ENCODE assay signal across 8 mouse cellular contexts in the genomic region with DNA sequence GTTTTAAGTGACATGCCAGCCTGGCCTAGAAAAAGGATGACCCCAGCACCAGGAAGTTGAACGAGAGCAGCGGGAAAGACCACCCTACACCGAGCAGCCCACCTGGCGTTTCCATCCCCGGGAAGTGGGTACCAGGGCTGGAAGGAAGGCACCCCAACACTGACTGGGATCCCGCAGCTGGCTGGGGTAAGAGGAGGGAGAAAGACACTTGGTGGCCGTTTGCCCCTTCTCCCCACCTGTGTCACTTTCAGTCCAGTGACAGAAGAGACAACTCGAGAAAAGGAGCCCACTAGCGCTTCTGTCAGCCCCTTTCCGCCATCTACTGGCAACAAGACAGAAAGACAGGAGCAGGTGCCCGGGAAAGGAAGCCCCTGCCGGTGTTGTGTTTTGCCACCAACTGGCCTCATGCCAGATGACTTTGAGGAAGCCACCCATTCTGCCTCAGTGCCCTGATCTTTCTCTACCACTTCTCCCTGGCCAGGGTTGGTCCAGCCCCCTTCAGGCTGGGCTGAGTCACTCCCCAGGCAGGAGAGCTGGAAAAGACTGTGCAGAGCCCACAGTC. TPM values are rescaled to one million over a fixed set of nuclear protein-coding genes. Genes with fewer than 3 reads are reported as not detected.
DNase-seq lines count a peak whose midpoint lies in the region; ATAC-seq and TF ChIP-seq lines count a peak whose summit lies in the region.

A gene (plus strand): TSS at position 551 of the 562 bp plus-strand sequence.

- H3K4me3 ChIP-seq in MEL (ENCODE audit: control insufficient read depth in 1 of 2, insufficient read depth in 1 of 2, low read depth in 2 of 2, low read length in 2 of 2): peak within 1 kb of the TSS; percentile 49 to 50
- peak within 1 kb of the TSS; percentile 68 for H3K4me3 ChIP-seq in hindbrain, embryonic 10.5 days
- peak within 1 kb of the TSS; percentile 61 for H3K4me3 ChIP-seq in lung, embryonic 16.5 days (ENCODE audit: low read length)
- H3K4me3 ChIP-seq in thymus, adult 2 months (ENCODE audit: control insufficient read depth, insufficient read depth, low read length): peak within 1 kb of the TSS; percentile 69

- H3K9me3 ChIP-seq in MEL (replicated peaks; ENCODE audit: insufficient read depth, low read length): no peaks in the 10 kb centered on the region
- no peaks in the 10 kb centered on the region for H3K9me3 ChIP-seq in hindbrain, embryonic 10.5 days
- no peaks in the 10 kb centered on the region for H3K9me3 ChIP-seq in lung, embryonic 16.5 days (ENCODE audit: control insufficient read depth, low read length)

- H3K4me1 ChIP-seq in MEL (ENCODE audit: control insufficient read depth in 1 of 2, insufficient read depth in 2 of 2, low read length in 2 of 2): no peaks in the 10 kb centered on the region
- H3K4me1 ChIP-seq in hindbrain, embryonic 10.5 days (replicated peaks): peaks cover 52% of the 10 kb centered on the region
- H3K4me1 ChIP-seq in lung, embryonic 16.5 days (replicated peaks; ENCODE audit: control insufficient read depth, insufficient read depth, low read length): peaks cover 27% of the 10 kb centered on the region
- H3K4me1 ChIP-seq in thymus, adult 2 months (replicated peaks; ENCODE audit: control insufficient read depth, insufficient read depth, low read length): peaks cover 7% of the 10 kb centered on the region; the same call in 1 of the 2 replicates

- TF ChIP-seq CTCF in MEL (IDR thresholded peaks at IDR 0.05 in 2 of 3, conservative IDR thresholded peaks at IDR 0.05 in 1 of 3; ENCODE audit: control insufficient read depth in 1 of 3, insufficient read depth in 1 of 3, low read depth in 2 of 3, low read length in 3 of 3, poor library complexity in 1 of 3, severe bottlenecking in 1 of 3): peak; percentile 66 to 74 (median 72)
- peak; percentile 86; the same call in 1 of the 2 replicates for TF ChIP-seq CTCF in thymus, adult 2 months (IDR thresholded peaks at IDR 0.05; ENCODE audit: borderline replicate concordance, control insufficient read depth, extremely low read depth, insufficient read depth, low read length, poor library complexity)

- no peak within 1 kb of the TSS for H3K27ac ChIP-seq in MEL (ENCODE audit: control insufficient read depth, low read depth, low read length)
- peak within 1 kb of the TSS; percentile 87 for H3K27ac ChIP-seq in hindbrain, embryonic 10.5 days
- peak within 1 kb of the TSS; percentile 21 for H3K27ac ChIP-seq in lung, embryonic 16.5 days (ENCODE audit: low read length)
- H3K27ac ChIP-seq in thymus, adult 2 months (ENCODE audit: control insufficient read depth, insufficient read depth, low read length): no peak within 1 kb of the TSS

- peak; percentile 64 for TF ChIP-seq RAD21 in MEL (IDR thresholded peaks at IDR 0.05; ENCODE audit: low read depth, low read length)

- H3K36me3 ChIP-seq in MEL (ENCODE audit: control insufficient read depth in 1 of 2, insufficient read depth in 2 of 2, low read length in 2 of 2): no peaks in the 10 kb centered on the region
- no peaks in the 10 kb centered on the region for H3K36me3 ChIP-seq in hindbrain, embryonic 10.5 days
- no peaks in the 10 kb centered on the region for H3K36me3 ChIP-seq in lung, embryonic 16.5 days (ENCODE audit: control insufficient read depth, insufficient read depth, low read length)
- H3K36me3 ChIP-seq in thymus, adult 2 months (ENCODE audit: control insufficient read depth, insufficient read depth, low read length): no peaks in the 10 kb centered on the region

- H3K79me2 ChIP-seq in MEL (ENCODE audit: control insufficient read depth, insufficient read depth, low read length, poor library complexity): no peaks in the 10 kb centered on the region

- H3K9ac ChIP-seq in MEL (ENCODE audit: control insufficient read depth, low read depth, low read length, poor library complexity, severe bottlenecking): peak within 1 kb of the TSS; percentile 24; the same call in 1 of the 2 replicates
- H3K9ac ChIP-seq in lung, embryonic 16.5 days (ENCODE audit: low read length): peak within 1 kb of the TSS; percentile 77

- no peaks in the 10 kb centered on the region for H3K27me3 ChIP-seq in MEL (ENCODE audit: control insufficient read depth in 1 of 2, insufficient read depth in 2 of 2, low read length in 2 of 2)
- peaks cover 70% of the 10 kb centered on the region for H3K27me3 ChIP-seq in hindbrain, embryonic 10.5 days (ENCODE audit: insufficient read depth, poor library complexity, severe bottlenecking)
- peaks cover 3% of the 10 kb centered on the region; the same call in 1 of the 2 replicates for H3K27me3 ChIP-seq in lung, embryonic 16.5 days (ENCODE audit: control insufficient read depth, insufficient read depth, low read depth, low read length)
- H3K27me3 ChIP-seq in thymus, adult 2 months (ENCODE audit: control insufficient read depth, insufficient read depth, low read length): peaks cover 2% of the 10 kb centered on the region; the same call in 1 of the 2 replicates

- ATAC-seq in frontal cortex, adult (ENCODE audit: low TSS enrichment): peak; percentile 74
- ATAC-seq in lung, embryonic 16.5 days (ENCODE audit: low read depth): peak; percentile 42

- WGBS in hindbrain, embryonic 10.5 days: under 1% methylated on average over 12 of the region's 12 CpGs
- WGBS in lung, embryonic 16.5 days: under 1% methylated on average over 12 of the region's 12 CpGs
- 2% methylated on average over 12 of the region's 12 CpGs for WGBS in thymus, adult 2 months

- peak; percentile 92 for DNase-seq in MEL (ENCODE audit: low read depth, low spot score)
- DNase-seq in cerebellum, adult 18-20 months: peak; percentile 54 to 56
- peak; percentile 80 for DNase-seq in hindbrain, embryonic 10.5 days (ENCODE audit: low spot score)
- peak; percentile 45 for DNase-seq in layer of hippocampus, adult 9-10 months (ENCODE audit: low spot score)
- DNase-seq in ovary, adult 18-20 months (ENCODE audit: low spot score): peak; percentile 60
- peak; percentile 86 for DNase-seq in thymus, adult 2 months

- 0 out of 4 replicates have a peak, but pooled peaks of 1 of the 2 experiments have one; percentile 2 for TF ChIP-seq EP300 in MEL (IDR thresholded peaks at IDR 0.05; ENCODE audit: low read depth in 1 of 2, low read length in 2 of 2)

- no peak for TF ChIP-seq POLR2A in MEL (IDR thresholded peaks at IDR 0.05; ENCODE audit: control insufficient read depth in 1 of 2, insufficient read depth in 1 of 2, low read depth in 1 of 2, low read length in 2 of 2, poor library complexity in 1 of 2)
- TF ChIP-seq POLR2A in thymus, adult 2 months (IDR thresholded peaks at IDR 0.05; ENCODE audit: control insufficient read depth, extremely low read depth, insufficient read depth, low read length, poor library complexity): no peak

- peak within 1 kb of the TSS; percentile 84 for H3K4me2 ChIP-seq in lung, embryonic 16.5 days (ENCODE audit: low read depth, low read length)

TF ChIP-seq in MEL, 35 proteins besides CTCF, POLR2A, EP300 and RAD21 (continues in another document):
- no peak for TF ChIP-seq GATA1 (IDR thresholded peaks at IDR 0.05; ENCODE audit: low read depth, low read length)
- no peak for TF ChIP-seq USF2 (IDR thresholded peaks at IDR 0.05; ENCODE audit: borderline replicate concordance in 1 of 2, insufficient read depth in 1 of 2, low read depth in 1 of 2, low read length in 2 of 2)
- no peak for TF ChIP-seq MEF2A (IDR thresholded peaks at IDR 0.05; ENCODE audit: extremely low read depth, insufficient replicate concordance, low read depth, low read length, poor library complexity, severe bottlenecking)
- TF ChIP-seq USF1 (IDR thresholded peaks at IDR 0.05; ENCODE audit: low read depth, low read length): no peak
- no peak for TF ChIP-seq MAFK (IDR thresholded peaks at IDR 0.05; ENCODE audit: borderline replicate concordance, low read depth, low read length)
- no peak for TF ChIP-seq BHLHE40 (IDR thresholded peaks at IDR 0.05; ENCODE audit: borderline replicate concordance, low read depth, low read length)
- peak; percentile 66; the same call in 1 of the 2 replicates for TF ChIP-seq SIN3A (IDR thresholded peaks at IDR 0.05; ENCODE audit: low read length)
- no peak for TF ChIP-seq TAL1 (IDR thresholded peaks at IDR 0.05; ENCODE audit: low read length)
- no peak for TF ChIP-seq NRF1 (IDR thresholded peaks at IDR 0.05; ENCODE audit: insufficient read depth, low read depth, low read length, poor library complexity, severe bottlenecking)
- TF ChIP-seq CHD2 (IDR thresholded peaks at IDR 0.05; ENCODE audit: low read length): no peak
- TF ChIP-seq KAT2A (conservative IDR thresholded peaks at IDR 0.05; ENCODE audit: low read depth, low read length): no peak
- TF ChIP-seq POLR2AphosphoS5 (IDR thresholded peaks at IDR 0.05; ENCODE audit: borderline replicate concordance, low read depth, low read length): no peak
- TF ChIP-seq ZC3H11A (IDR thresholded peaks at IDR 0.05; ENCODE audit: low read depth, low read length): peak; percentile 25; the same call in 1 of the 2 replicates
- TF ChIP-seq SMC3 (IDR thresholded peaks at IDR 0.05; ENCODE audit: low read depth, low read length): peak; percentile 62
- TF ChIP-seq TBP (IDR thresholded peaks at IDR 0.05; ENCODE audit: low read depth, low read length): 0 out of 2 replicates have a peak, but pooled peaks have one; percentile 28
- no peak for TF ChIP-seq ETS1 (IDR thresholded peaks at IDR 0.05; ENCODE audit: low read depth, low read length)
- TF ChIP-seq GABPA (IDR thresholded peaks at IDR 0.05; ENCODE audit: low read depth, low read length): no peak
- no peak for TF ChIP-seq CHD1 (IDR thresholded peaks at IDR 0.05; ENCODE audit: low read depth, low read length)
- TF ChIP-seq MYB (IDR thresholded peaks at IDR 0.05; ENCODE audit: low read depth, low read length): no peak
- no peak for TF ChIP-seq UBTF (IDR thresholded peaks at IDR 0.05; ENCODE audit: borderline replicate concordance, insufficient read depth, low read depth, low read length)
- no peak for TF ChIP-seq RCOR1 (IDR thresholded peaks at IDR 0.05; ENCODE audit: low read depth, low read length)
- TF ChIP-seq NELFE (IDR thresholded peaks at IDR 0.05; ENCODE audit: low read depth, low read length): no peak
- TF ChIP-seq JUND (IDR thresholded peaks at IDR 0.05; ENCODE audit: low read depth, low read length): peak; percentile 29; the same call in 1 of the 2 replicates
- TF ChIP-seq ELF1 (IDR thresholded peaks at IDR 0.05; ENCODE audit: low read depth, low read length): no peak
- TF ChIP-seq MAX (IDR thresholded peaks at IDR 0.05; ENCODE audit: low read length): peak; percentile 28; the same call in 1 of the 2 replicates

RNA-seq across cellular contexts. Expression of the gene that starts here (rescaled TPM):
- 0.04 TPM in 1 of 2 replicates, not detected in the other for total RNA-seq in MEL (2012; rRNA removed)
- polyA plus RNA-seq in MEL (2012; ENCODE audit: insufficient read depth in 1 of 2, insufficient read length in 2 of 2, low read depth in 1 of 2, low replicate concordance in 2 of 2, missing spikeins in 1 of 2): under 1 TPM in 1 of 2 experiments, not detected in 1; 0.10 TPM
- 0.31 and 0.37 TPM in 2 replicates for polyA plus RNA-seq in hindbrain, embryonic 10.5 days (2016; fragmentation: Nextera tagmentation; extraction: Ambion mirVana)
- 0.31 and 0.64 TPM in 2 replicates for polyA plus RNA-seq in lung, embryonic 16.5 days (2015; fragmentation: Nextera tagmentation; extraction: Ambion mirVana)
- polyA plus RNA-seq in thymus, adult 2 months (2012; rRNA removed): 0.49 and 1.0 TPM in 2 replicates

Comparison
In these comparisons a context has a peak if more than half of its experiments do, and no peak if none do; other contexts are left out.
1. Peak in DNase-seq, H3K4me3 ChIP-seq and H3K9ac ChIP-seq in MEL; RNA of the gene not detected or under 1 TPM.
2. Peak in DNase-seq, H3K4me3 ChIP-seq and H3K27ac ChIP-seq in hindbrain, embryonic 10.5 days; RNA of the gene not detected or under 1 TPM.
3. Peak in ATAC-seq, H3K4me3 ChIP-seq, H3K27ac ChIP-seq, H3K9ac ChIP-seq and H3K4me2 ChIP-seq in lung, embryonic 16.5 days; RNA of the gene not detected or under 1 TPM.